Mouse (Mus musculus) MN1 (cell line): ENCODE data around the gene Celsr1.

Experiments
- DNase-seq: peaks from one replicate; pipeline ENCODE4 v3.0.0-alpha.2; 2016; ENCODE audit warnings: low spot score

Celsr1 gene

GRCm38 (mm10) chr15:85956202-85956601, 77.4 kb downstream of the Celsr1 start:
- no peak for DNase-seq

- DNase-seq, result no peak
Measured at GRCm38 (mm10) chr15:85953458-85953857, 80.1 kb downstream of the Celsr1 start.

DNA sequence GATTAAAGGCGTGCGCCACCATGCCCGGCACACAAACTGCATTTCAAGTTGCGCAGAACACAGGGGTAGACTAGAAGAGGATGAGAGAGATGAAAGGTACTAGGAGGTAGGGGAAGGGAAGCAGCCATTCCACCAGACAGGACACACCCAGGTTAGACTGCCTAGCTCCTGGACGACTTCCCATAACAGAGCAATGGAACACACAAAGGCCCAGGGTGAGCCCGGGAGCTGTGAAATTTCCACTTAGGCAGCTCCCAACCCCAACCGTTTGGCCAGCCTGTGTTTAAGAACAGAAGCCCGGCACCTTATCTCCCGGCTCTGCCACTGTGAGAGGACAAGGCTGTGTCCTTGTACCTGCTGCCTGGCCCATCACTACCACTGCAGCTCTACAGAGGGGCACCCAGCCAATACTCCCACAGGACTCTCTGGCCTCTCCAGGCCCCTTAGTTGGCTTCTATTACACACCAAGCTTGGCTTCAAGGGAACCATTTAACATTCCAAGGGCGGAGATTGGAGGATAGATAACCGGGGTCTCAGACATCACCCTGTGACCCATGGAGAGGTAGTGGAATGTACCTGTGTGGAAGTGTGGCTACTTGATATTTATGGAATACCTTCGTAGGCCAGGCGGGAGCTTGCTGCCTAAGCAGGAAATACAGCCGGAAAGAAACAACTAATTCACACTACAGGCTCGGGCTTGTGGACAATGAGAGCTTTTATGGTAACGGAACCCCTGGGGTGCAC, 84.0 kb downstream of the Celsr1 start:
- no peak for DNase-seq

- no peak for DNase-seq
Measured at GRCm38 (mm10) chr15:85947967-85948366, 85.6 kb downstream of the Celsr1 start.

DNA sequence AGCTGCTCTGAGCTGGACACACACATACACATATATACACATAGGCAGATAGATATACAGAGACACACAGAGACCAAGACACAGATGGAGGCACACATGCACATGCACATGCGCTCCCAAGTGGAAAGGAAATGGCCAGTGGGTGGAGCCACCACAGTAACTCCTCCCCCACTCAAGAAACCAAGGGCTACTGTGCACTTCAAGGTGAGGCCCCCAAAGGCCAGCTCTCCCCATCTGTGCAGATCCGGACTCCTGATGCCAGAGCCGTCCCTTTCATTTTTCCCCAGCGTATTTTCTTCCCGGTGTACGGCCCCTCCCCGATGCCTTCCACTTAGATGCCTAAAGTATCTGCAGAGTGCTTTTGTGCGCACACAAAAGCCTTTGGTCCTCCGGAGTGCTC, 86.0 kb downstream of the Celsr1 start:
- no peak for DNase-seq

GRCm38 (mm10) chr15:85935627-85936049, 97.9 kb downstream of the Celsr1 start:
- DNase-seq, result no peak

- no peak for DNase-seq
Measured at GRCm38 (mm10) chr15:85928161-85928560, 105.4 kb downstream of the Celsr1 start.

GRCm38 (mm10) chr15:85921855-85922254, 111.7 kb downstream of the Celsr1 start:
- DNase-seq, result no peak

DNA sequence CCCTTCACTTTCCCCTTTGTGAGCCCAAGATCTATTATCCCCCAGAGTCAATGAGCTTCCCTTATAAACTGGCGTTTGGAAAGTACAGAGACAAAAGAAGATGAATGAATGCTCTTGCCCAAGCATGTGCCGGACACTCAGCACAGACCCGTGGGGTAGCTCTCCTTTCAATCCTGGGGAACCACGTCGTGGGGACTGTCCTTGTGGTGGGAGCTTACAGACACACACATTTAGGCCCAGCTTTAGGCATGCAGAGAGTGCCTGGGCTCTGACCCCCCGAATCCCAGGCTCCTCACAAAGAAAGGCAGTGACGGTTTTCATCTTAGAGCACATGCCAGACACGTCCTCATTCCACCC, 113.7 kb downstream of the Celsr1 start:
- no peak for DNase-seq

DNA sequence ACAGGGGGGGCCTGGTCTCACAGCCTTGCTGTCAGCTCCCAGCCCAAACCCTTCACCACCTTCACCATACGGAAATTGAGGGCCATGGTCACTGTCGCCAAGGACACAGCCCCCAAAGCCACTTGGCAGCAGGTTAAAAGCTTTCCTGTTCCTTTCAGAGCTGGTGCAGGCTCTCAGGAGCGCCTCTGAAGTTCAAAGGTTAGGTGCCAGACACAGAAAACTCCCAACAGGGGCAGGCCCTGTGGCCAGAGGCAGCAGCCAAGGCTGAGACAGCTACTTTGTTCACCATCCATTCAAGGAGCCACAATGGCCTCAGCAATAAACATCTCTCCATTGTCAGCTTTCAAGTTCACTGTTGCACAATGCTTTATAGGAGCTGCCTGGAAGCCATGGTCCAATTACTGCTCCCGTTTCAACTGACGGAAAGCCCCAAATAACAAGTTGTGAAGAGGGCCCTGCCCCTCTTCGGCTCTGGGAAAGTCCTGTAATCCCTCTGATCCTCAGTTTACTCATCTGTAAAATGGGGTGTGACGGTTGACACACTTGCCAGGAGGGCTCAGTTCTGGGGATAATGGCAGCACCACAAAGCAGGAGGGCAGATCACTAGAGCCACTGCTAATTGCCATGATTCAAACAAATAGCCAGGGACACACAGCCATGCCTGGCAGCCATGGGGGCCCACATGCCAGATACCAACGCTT, 114.2 kb downstream of the Celsr1 start:
- DNase-seq, result no peak

DNA sequence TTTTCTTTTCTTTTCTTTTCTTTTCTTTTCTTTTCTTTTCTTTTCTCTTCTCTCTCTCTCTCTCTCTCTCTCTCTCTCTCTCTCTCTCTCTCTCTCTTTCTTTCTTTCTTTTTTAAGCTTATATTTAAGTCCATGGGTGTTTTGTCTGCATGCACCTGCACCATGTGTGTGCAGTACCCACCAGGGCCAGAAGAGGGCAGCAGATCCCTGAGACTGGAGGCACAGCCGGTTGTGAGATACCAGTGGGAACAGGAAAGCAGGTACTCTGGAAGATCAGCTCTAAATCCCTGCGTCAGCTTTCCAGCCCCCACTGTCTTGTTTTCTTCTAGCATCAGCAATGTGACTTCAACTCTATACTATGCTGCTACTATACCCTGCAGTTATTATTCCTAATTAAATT, 120.0 kb downstream of the Celsr1 start:
- DNase-seq, result peak; percentile 47

DNA sequence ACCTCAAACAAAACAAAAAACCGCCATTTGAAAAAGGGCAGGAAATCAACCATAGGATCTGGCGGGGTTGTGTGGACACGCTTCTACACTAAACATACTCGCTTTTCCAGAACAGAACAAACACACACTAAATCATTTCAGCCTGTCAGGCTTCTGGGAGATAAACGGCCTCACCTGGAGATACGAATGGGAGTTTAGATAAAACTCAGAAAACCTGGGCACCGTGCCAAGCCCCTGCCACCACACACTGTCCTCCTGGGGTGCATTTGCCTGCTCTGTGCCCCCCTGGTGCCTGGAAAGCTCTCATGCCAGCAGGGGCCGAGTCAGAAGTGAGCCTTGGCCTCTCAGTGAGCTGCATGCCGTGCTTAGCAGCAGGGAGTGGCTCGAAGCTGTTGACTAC, 123.6 kb downstream of the Celsr1 start:
- no peak for DNase-seq

DNA sequence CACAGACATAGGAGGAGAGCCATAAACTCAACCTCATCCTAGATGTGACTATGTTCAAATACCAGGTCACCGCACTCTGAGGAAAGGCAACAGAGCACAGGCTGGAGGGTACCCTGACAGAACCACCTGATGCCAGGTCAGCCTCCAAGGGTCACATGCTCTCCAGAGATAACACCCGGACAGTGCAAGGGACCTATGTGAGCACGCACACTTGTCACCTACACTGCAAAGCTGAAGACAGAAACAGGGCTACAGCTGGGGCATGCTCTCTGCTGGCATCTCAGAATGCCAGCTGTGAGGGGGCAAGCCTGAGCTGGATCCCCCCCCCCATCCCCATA, 124.1 kb downstream of the Celsr1 start:
- no peak for DNase-seq

- no peak for DNase-seq
Measured at GRCm38 (mm10) chr15:85908660-85909491, 124.7 kb downstream of the Celsr1 start.

DNA sequence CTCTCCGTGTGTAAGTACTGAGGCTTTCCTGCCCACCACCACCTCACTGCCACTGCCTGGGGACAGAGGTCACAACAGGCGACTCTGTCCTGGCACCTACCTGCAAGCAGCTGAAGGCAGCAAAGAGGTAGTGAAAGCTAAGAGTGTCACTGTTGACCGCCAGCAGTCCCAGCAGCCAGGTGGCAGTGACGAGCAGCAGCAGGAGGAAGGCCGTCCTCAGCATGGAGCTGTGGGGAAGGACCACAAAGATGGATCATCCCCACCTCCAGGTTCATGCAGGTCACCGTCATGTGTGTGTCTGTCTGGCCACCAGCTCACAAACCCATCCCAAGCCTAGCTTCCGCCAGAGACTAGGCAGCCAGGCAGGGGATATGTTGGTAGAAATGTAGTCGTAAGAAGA, 129.8 kb downstream of the Celsr1 start:
- peak; percentile 30 for DNase-seq

GRCm38 (mm10) chr15:85902505-85902904, 131.1 kb downstream of the Celsr1 start:
- no peak for DNase-seq

DNA sequence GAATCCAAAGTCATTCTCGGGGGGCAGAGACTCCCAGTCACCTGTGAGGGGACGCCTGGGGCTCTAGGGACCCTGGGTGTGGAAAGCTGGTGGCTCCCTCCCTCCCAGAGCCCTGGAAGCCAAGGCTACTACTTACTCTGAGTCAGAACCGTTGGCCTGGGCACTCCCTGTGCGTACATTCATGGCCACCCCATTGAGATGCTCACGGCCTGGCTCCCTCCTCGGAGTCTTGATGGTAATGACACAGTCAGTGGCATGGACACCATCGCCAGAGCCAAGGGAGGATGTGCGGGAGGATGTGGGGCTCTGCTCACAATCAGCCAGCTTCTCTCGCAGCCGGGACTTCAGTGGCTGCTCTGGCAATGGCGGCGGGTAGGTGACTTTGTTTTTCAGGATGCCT, 132.8 kb downstream of the Celsr1 start:
- DNase-seq, result no peak

DNA sequence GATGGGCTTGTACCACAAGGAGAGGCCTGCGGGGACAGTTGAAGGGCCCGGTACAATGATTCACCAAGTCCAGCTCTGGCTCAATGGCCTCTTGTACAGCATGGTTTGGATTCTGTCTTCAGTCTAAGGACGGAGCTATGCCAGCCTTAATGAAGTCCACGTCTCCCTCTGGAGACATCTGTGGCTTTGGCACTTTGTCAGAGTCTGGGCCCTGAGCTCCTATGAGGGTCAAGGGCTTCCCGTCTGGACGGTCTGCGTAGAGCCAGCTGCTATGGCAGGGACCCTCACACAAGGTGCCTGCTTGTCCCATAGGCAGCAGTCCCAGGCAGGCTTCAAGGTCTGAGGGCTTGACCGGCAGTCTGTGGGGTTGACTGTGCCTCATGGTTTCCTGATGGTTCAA, 133.3 kb downstream of the Celsr1 start:
- DNase-seq, result no peak

GRCm38 (mm10) chr15:85899396-85899795, 134.2 kb downstream of the Celsr1 start:
- DNase-seq, result no peak

GRCm38 (mm10) chr15:85897113-85897512, 136.5 kb downstream of the Celsr1 start:
- DNase-seq, result no peak

- peak; percentile 84 for DNase-seq
Measured at GRCm38 (mm10) chr15:85896284-85896683, 137.3 kb downstream of the Celsr1 start.

DNA sequence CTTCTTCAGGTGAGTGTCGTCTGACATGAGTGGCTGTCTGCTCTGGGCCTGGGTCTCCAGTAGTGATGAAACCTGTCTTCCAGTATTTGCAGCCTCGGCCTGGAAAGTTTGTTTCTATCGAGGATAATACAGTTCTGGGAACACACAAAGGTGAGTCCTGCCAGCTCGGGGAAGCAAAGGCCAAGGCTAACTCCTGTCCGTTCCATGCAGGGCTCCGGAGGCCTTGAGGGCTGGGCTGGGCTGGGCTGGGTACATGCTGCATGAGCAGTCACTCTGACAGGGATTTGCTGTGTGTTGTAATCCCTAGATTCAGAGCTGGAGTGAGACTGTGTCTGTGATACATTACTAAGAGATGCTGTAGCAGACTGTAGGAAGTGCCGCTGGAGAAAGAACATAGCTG, 139.7 kb downstream of the Celsr1 start:
- no peak for DNase-seq

GRCm38 (mm10) chr15:85892498-85893118, 141.0 kb downstream of the Celsr1 start:
- no peak for DNase-seq
